Mouse (Mus musculus): Measurements from ENCODE around the gene Vmn1r157.
"Not testable (repeated sequence)": the region's sequence is repeated elsewhere in the genome, so short reads cannot be mapped to it uniquely, and the experiment has no call there.

Gene Vmn1r157

DNA sequence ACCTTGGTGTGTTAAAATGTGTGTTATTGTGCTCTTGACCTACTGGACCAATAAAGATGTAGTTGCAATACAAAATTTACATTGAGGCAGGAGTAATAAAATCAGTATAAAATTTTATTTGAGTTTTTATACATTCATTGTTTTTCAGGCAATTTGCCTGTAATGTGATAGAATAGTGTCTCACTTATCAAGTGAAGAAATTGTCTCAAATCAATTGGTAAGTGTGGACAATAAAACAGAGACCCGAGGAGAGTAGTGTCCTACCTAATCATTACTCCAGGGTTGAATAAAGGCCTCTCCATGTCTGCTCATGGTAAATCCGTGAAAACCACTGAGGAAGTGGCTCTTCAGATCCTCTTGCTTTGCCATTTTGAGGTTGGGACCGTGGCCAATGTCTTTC lies at the start of gene Vmn1r157:
Vmn1r157 (plus strand) TSS at position 301 of the 400 bp plus-strand sequence.
- not testable (repeated sequence) for DNase-seq (ENCODE audit: extremely low spot score, low read depth, low spot score)

DNA sequence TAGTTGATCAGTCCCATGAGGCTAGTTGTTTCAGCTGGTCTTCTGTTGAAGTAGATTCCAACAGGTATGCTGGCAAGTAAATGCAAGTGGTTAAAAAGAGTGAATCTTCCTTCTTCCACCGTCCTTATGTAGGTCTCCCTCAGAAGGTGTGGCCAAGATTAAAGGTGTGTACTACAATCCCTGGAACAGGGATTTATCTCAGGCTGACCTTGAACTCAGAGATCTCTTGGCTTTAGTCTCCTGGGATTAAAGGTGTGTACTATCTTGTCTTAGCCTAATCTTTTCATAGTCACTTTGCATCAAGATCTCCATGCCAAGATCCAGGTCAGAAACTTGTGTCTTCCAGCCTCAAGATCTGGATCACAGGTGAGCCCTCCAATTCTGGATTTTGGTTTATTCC lies 41.9 kb upstream of the Vmn1r157 start, which contains the start of gene Gm4567:
Gm4567 (minus strand) TSS at position 101 of the 400 bp plus-strand sequence.
- not testable (repeated sequence) for DNase-seq (ENCODE audit: extremely low spot score, low read depth, low spot score)

DNA sequence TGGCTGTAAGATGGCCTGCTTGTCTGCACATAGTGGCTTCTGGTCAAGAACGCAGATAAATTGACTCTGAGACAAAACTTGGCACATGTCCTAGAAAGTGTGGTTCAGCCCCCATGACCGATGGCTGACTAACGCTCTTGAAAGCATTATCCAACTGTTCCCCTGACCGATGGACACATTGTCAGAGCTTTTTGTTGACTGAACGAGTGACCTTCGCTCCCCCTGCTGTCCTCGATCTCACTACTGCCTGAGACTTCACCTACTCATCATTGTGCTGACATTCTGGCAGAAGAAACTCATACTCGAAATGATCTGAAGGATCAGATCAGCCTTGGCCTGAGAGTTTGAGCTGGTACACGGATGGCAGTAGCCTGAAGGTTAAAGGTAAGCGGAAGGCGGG lies 14.5 kb downstream of the Vmn1r157 start:
- not testable (repeated sequence) for DNase-seq (ENCODE audit: extremely low spot score, low read depth, low spot score)

DNA sequence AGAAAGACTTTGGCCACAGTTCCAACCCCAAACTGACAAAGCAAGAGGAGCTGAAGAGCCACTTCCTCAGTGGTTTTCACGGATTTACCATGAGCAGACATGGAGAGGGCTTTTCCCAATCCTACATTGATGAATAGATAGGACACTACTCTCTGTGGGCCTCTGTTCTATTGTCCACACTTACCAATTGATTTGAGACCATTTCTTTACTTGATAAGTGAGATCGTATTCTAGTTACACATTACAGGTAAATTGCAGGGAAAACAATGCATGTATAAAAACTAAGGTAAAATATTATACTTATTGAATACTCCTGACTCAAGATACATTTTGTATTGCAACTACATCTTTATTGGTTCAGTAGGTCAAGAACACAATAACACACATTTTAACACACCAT lies 29.2 kb downstream of the Vmn1r157 start, which contains the start of gene Vmn1r158:
Vmn1r158 (minus strand) TSS at position 101 of the 400 bp plus-strand sequence.
- not testable (repeated sequence) for DNase-seq (ENCODE audit: extremely low spot score, low read depth, low spot score)

Data from hindlimb bud, embryonic 11.5 days (tissue).